Mouse (Mus musculus) mesoderm, embryonic 11.5 days (tissue): ENCODE measurements around the gene Tnfsf10.

Source experiments
- DNase-seq: peaks from one replicate; pipeline ENCODE4 v3.0.0-alpha.2; 2012; ENCODE audit warnings: low read depth, low spot score

The Tnfsf10 gene

GRCm38 (mm10) chr3:27370582-27371275, 53.9 kb downstream of the Tnfsf10 start:
- no peak for DNase-seq

- no peak for DNase-seq
Measured at GRCm38 (mm10) chr3:27371276-27371621, 54.4 kb downstream of the Tnfsf10 start, which contains the start of gene Ghsr. Ghsr (plus strand) TSS chr3:27371351.

- DNase-seq: no peak
Measured at GRCm38 (mm10) chr3:27371725-27372650, 55.2 kb downstream of the Tnfsf10 start.

GRCm38 (mm10) chr3:27374396-27374795, 57.6 kb downstream of the Tnfsf10 start:
- DNase-seq: no peak

- no peak for DNase-seq
Measured at GRCm38 (mm10) chr3:27377935-27378334, 61.1 kb downstream of the Tnfsf10 start.

- no peak for DNase-seq
Measured at GRCm38 (mm10) chr3:27384836-27385235, 68.0 kb downstream of the Tnfsf10 start.

- DNase-seq: no peak
Measured at GRCm38 (mm10) chr3:27389923-27390322, 73.1 kb downstream of the Tnfsf10 start.
